Mouse (Mus musculus) limb, embryonic 14.5 days (tissue): Measurements from ENCODE around the gene Wasf2. TPM values are rescaled to one million over a fixed set of nuclear protein-coding genes. Genes with fewer than 3 reads are reported as not detected.
A peak's percentile ranks its signal among the peaks of the same experiment; 100 is the strongest.

ENCODE experiments used
- ATAC-seq: fragments of 200-750 bp; cut with Nextera tagmentation; 2 replicates; pipeline ENCODE4 v1.8.0; 2017; ENCODE audit warnings: low read depth, moderate number of reproducible peaks, moderate TSS enrichment; ENCODE audit not compliant: low FRiP score
- DNase-seq: peaks from one replicate; pipeline ENCODE4 v3.0.0-alpha.2; 2015; ENCODE audit warnings: low spot score
- H3K27ac ChIP-seq: fragments of 300-500 bp; sonication (generic); replicated peaks from 2 replicates; pipeline ENCODE4 v1.5.1; 2014; ENCODE audit warnings: low read depth, mild to moderate bottlenecking, low read length, moderate library complexity, mixed read lengths
- H3K27me3 ChIP-seq: fragments of 300-500 bp; sonication (generic); 2 replicates; pipeline ENCODE4 v1.6.1; 2014; ENCODE audit warnings: low read length, mixed read lengths; ENCODE audit not compliant: control insufficient read depth, insufficient read depth
- H3K36me3 ChIP-seq: fragments of 300-500 bp; sonication (generic); 2 replicates; pipeline ENCODE4 v1.6.1; 2014; ENCODE audit warnings: mild to moderate bottlenecking, low read length, moderate library complexity, mixed read lengths; ENCODE audit not compliant: control insufficient read depth, insufficient read depth
- H3K4me1 ChIP-seq: fragments of 300-500 bp; sonication (generic); 2 replicates; pipeline ENCODE4 v1.6.1; 2014; ENCODE audit warnings: antibody characterized with exemption, low read length, mixed read lengths; ENCODE audit not compliant: control insufficient read depth, insufficient read depth
- H3K4me2 ChIP-seq: fragments of 300-500 bp; sonication (generic); replicated peaks from 2 replicates; pipeline ENCODE4 v1.6.1; 2014; ENCODE audit warnings: low read depth, mild to moderate bottlenecking, low read length, moderate library complexity; ENCODE audit not compliant: severe bottlenecking
- H3K4me3 ChIP-seq: fragments of 300-500 bp; sonication (generic); replicated peaks from 2 replicates; pipeline ENCODE4 v1.5.1; 2014; ENCODE audit warnings: low read length
- H3K9ac ChIP-seq: fragments of 300-500 bp; sonication (generic); 2 replicates; pipeline ENCODE4 v1.6.1; 2014; ENCODE audit warnings: mild to moderate bottlenecking, low read depth, low read length, moderate library complexity; ENCODE audit not compliant: severe bottlenecking
- H3K9me3 ChIP-seq: fragments of 300-500 bp; sonication (generic); 2 replicates; pipeline ENCODE4 v1.6.1; 2016; ENCODE audit warnings: low read length; ENCODE audit not compliant: control insufficient read depth
- POLR2A ChIP-seq: fragments of 200-500 bp; IDR thresholded peaks from 2 replicates; pipeline ENCODE4 v1.8.0; 2012; ENCODE audit warnings: inconsistent platforms, mild to moderate bottlenecking, moderate library complexity, borderline replicate concordance; ENCODE audit not compliant: insufficient read depth, insufficient read length; ENCODE audit errors: extremely low read depth
- WGBS: fragments of 180-500 bp; shearing (Covaris S2); extraction: QIAGEN DNeasy Blood & Tissue Kit; methylation state at CpG from one replicate; pipeline ENCODE4 v1.1.7; 2014; 5-methylcytosine and 5-hydroxymethylcytosine counted together
- microRNA-seq: library from miRNA; unstranded; fragments of <30 nt; microRNA quantifications from one replicate; pipeline ENCODE4, GENCODE M21; 2016
- polyA plus RNA-seq, 2 experiments: library from polyadenylated mRNA; depleted of rRNA in 1 of 2; stranded (reverse) in 1 of 2; unstranded in 1 of 2; fragments of >200 nt; fragmentation: Nextera tagmentation in 1 of 2; extraction: Ambion mirVana in 1 of 2; gene quantifications; 2 replicates each; pipeline versions ENCODE4 v1.2.1 to v1.2.3; 2012 to 2014

The Wasf2 gene
- polyA plus RNA-seq, 2 experiments = 62.0 to 92.2 TPM

GRCm38 (mm10) chr4:133243538-133243937 is 113.2 kb downstream of the Wasf2 start:
- Histone ChIP-seq H3K27ac (no peak overlapping the region), H3K9me3 (no peaks in the 10 kb centered on the region), H3K27me3 (peaks cover 6% of the 10 kb centered on the region; the same call in 1 of the 2 replicates), H3K4me3 (no peak overlapping the region), H3K36me3 (no peaks in the 10 kb centered on the region), H3K4me2 (no peak overlapping the region), H3K4me1 (peaks cover 8% of the 10 kb centered on the region), H3K9ac (no peak overlapping the region)
- ATAC-seq (no peak), DNase-seq (no peak)
- TF ChIP-seq POLR2A = no peak
- 37% methylated on average over 13 of the region's 13 CpGs for WGBS

GRCm38 (mm10) chr4:133244289-133244688 is 114.0 kb downstream of the Wasf2 start:
- no peak for TF ChIP-seq POLR2A
- Histone ChIP-seq H3K27ac (no peak overlapping the region), H3K4me1 (peaks cover 8% of the 10 kb centered on the region), H3K9me3 (no peaks in the 10 kb centered on the region), H3K4me3 (no peak overlapping the region), H3K27me3 (peaks cover 6% of the 10 kb centered on the region; the same call in 1 of the 2 replicates), H3K9ac (no peak overlapping the region), H3K4me2 (no peak overlapping the region), H3K36me3 (no peaks in the 10 kb centered on the region)
- no peak for DNase-seq
- WGBS = 85% methylated on average over 1 of the region's 1 CpGs
- no peak for ATAC-seq

GRCm38 (mm10) chr4:133247072-133247471 is 116.8 kb downstream of the Wasf2 start:
- WGBS = 21% methylated on average over 15 of the region's 15 CpGs
- H3K9me3 ChIP-seq = no peaks in the 10 kb centered on the region
- peak overlapping the region; percentile 13; the same call in 1 of the 2 replicates for H3K4me2 ChIP-seq
- peaks cover 29% of the 10 kb centered on the region for H3K27me3 ChIP-seq
- ATAC-seq (no peak), DNase-seq (no peak)
- H3K4me1 ChIP-seq = peaks cover 6% of the 10 kb centered on the region
- H3K9ac ChIP-seq = no peak overlapping the region
- H3K36me3 ChIP-seq = no peaks in the 10 kb centered on the region
- TF ChIP-seq POLR2A = no peak
- no peak overlapping the region for H3K4me3 ChIP-seq
- no peak overlapping the region for H3K27ac ChIP-seq

- TF ChIP-seq POLR2A = no peak
- no peak overlapping the region for H3K27ac ChIP-seq
- DNase-seq (no peak), ATAC-seq (no peak)
- 69% methylated on average over 13 of the region's 13 CpGs for WGBS
- H3K9me3 ChIP-seq = no peaks in the 10 kb centered on the region
- peaks cover 6% of the 10 kb centered on the region; the same call in 1 of the 2 replicates for H3K4me1 ChIP-seq
- H3K36me3 ChIP-seq = no peaks in the 10 kb centered on the region
- no peak overlapping the region for H3K4me2 ChIP-seq
- H3K4me3 ChIP-seq = no peak overlapping the region
- no peak overlapping the region for H3K9ac ChIP-seq
- H3K27me3 ChIP-seq = peaks cover 31% of the 10 kb centered on the region
These were observed 117.6 kb downstream of the Wasf2 start for GRCm38 (mm10) chr4:133247806-133248449.

Small RNAs within 50 kb of the gene (microRNA-seq; reads per million reads assigned to microRNA genes)
- gene Mir7017 = not detected

Other genes with a start within 250 kb of the Wasf2 start
- gene Stx12, start 246.0 kb upstream of the Wasf2 start, polyA plus RNA-seq (2012; rRNA removed) = 54.2 and 57.3 TPM in 2 replicates
- 64.6 and 65.2 TPM in 2 replicates for gene Stx12, start 246.0 kb upstream of the Wasf2 start, polyA plus RNA-seq (2014; fragmentation: Nextera tagmentation; extraction: Ambion mirVana)
- 19.0 and 19.1 TPM in 2 replicates for gene Fam76a, start 207.9 kb upstream of the Wasf2 start, polyA plus RNA-seq (2012; rRNA removed)
- gene Fam76a, start 207.9 kb upstream of the Wasf2 start, polyA plus RNA-seq (2014; fragmentation: Nextera tagmentation; extraction: Ambion mirVana) = 48.3 and 57.1 TPM in 2 replicates
- gene Fgr, start 156.4 kb upstream of the Wasf2 start, polyA plus RNA-seq (2012; rRNA removed) = 0.54 and 0.64 TPM in 2 replicates
- gene Fgr, start 156.4 kb upstream of the Wasf2 start, polyA plus RNA-seq (2014; fragmentation: Nextera tagmentation; extraction: Ambion mirVana) = 0.35 and 0.62 TPM in 2 replicates
- 29.6 and 41.0 TPM in 2 replicates for gene Ahdc1, start 119.2 kb upstream of the Wasf2 start, polyA plus RNA-seq (2012; rRNA removed)
- gene Ahdc1, start 119.2 kb upstream of the Wasf2 start, polyA plus RNA-seq (2014; fragmentation: Nextera tagmentation; extraction: Ambion mirVana) = 12.9 and 15.6 TPM in 2 replicates
- gene Cd164l2, start 81.6 kb downstream of the Wasf2 start, polyA plus RNA-seq (2012; rRNA removed) = 3.2 and 3.4 TPM in 2 replicates
- gene Cd164l2, start 81.6 kb downstream of the Wasf2 start, polyA plus RNA-seq (2014; fragmentation: Nextera tagmentation; extraction: Ambion mirVana) = 4.9 and 6.3 TPM in 2 replicates
- 0.84 and 1.1 TPM in 2 replicates for gene Gpr3, start 82.0 kb downstream of the Wasf2 start, polyA plus RNA-seq (2012; rRNA removed)
- 0.22 TPM in 1 of 2 replicates, not detected in the other for gene Gpr3, start 82.0 kb downstream of the Wasf2 start, polyA plus RNA-seq (2014; fragmentation: Nextera tagmentation; extraction: Ambion mirVana)
- gene Map3k6, start 110.3 kb downstream of the Wasf2 start, polyA plus RNA-seq (2012; rRNA removed) = 6.7 and 7.5 TPM in 2 replicates
- 9.4 and 10.4 TPM in 2 replicates for gene Map3k6, start 110.3 kb downstream of the Wasf2 start, polyA plus RNA-seq (2014; fragmentation: Nextera tagmentation; extraction: Ambion mirVana)
- 14.3 and 15.7 TPM in 2 replicates for gene Sytl1, start 132.6 kb downstream of the Wasf2 start, polyA plus RNA-seq (2012; rRNA removed)
- 17.9 and 23.3 TPM in 2 replicates for gene Sytl1, start 132.6 kb downstream of the Wasf2 start, polyA plus RNA-seq (2014; fragmentation: Nextera tagmentation; extraction: Ambion mirVana)
- gene Tmem222, start 147.3 kb downstream of the Wasf2 start, polyA plus RNA-seq (2012; rRNA removed) = 101 and 119 TPM in 2 replicates
- gene Tmem222, start 147.3 kb downstream of the Wasf2 start, polyA plus RNA-seq (2014; fragmentation: Nextera tagmentation; extraction: Ambion mirVana) = 81.6 and 84.1 TPM in 2 replicates
- gene Wdtc1, start 223.0 kb downstream of the Wasf2 start, polyA plus RNA-seq (2012; rRNA removed) = 27.8 and 35.9 TPM in 2 replicates
- gene Wdtc1, start 223.0 kb downstream of the Wasf2 start, polyA plus RNA-seq (2014; fragmentation: Nextera tagmentation; extraction: Ambion mirVana) = 17.6 and 18.6 TPM in 2 replicates
- 36.7 and 46.7 TPM in 2 replicates for gene Slc9a1, start 239.2 kb downstream of the Wasf2 start, polyA plus RNA-seq (2012; rRNA removed)
- 11.4 and 11.5 TPM in 2 replicates for gene Slc9a1, start 239.2 kb downstream of the Wasf2 start, polyA plus RNA-seq (2014; fragmentation: Nextera tagmentation; extraction: Ambion mirVana)